Mouse (Mus musculus) heart, adult 8-10 months (tissue): ENCODE measurements around the gene Susd1. TPM values are rescaled to one million over a fixed set of nuclear protein-coding genes. Genes with fewer than 3 reads are reported as not detected.

Experiments
- DNase-seq: peaks from one replicate; pipeline ENCODE4 v3.0.0; 2022; ENCODE audit warnings: low spot score
- total RNA-seq, 4 experiments: library from RNA; stranded (reverse); gene quantifications; 2 replicates each; pipeline ENCODE4 v1.2.4; 2022

The Susd1 gene
- total RNA-seq, 4 experiments from 2014 or later: 0.31 to 2.2 (median 0.83) TPM

- DNase-seq: no peak
Measured at GRCm38 (mm10) chr4:59434039-59434438, 4.4 kb downstream of the Susd1 start.

- no peak for DNase-seq
Measured at GRCm38 (mm10) chr4:59429128-59429527, 9.3 kb downstream of the Susd1 start.

DNA sequence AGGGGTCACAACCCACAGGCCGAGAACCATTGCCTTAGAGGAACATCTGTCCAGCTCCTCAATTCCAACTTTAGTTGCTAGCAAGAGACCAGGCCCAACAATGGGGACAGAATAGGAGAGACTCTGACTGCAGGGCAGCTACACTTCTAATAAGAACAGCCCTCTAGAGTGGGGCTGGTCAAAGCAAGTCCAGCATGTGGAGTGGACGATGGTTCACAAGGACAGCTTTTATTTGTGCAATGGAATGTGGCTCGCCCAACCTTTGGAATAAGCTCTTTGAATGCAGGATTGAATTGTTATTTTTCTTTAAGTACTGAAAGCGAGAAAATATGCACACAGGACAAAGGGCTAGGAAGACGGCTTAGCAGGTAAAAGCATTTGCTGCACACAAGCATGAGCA, 12.0 kb downstream of the Susd1 start:
- DNase-seq: no peak

DNA sequence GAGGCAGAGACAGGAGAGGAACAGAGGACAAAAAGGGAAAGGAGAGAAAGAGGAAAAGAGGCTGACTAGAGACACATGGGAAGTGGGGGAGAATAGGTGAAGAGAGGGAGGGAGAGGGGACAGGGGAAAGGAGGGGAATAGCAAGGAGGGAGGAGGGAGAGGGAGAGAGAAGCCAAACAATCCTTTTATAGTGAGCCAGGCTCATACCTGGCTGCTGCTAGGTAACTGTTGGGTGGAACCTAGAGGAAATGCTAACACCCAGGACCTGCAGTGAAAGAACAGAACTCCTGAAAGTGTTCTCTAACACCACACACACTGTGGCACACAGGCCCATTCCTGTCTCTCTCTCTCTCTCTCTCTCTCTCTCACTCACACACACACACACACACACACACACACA, 15.6 kb downstream of the Susd1 start:
- no peak for DNase-seq

DNA sequence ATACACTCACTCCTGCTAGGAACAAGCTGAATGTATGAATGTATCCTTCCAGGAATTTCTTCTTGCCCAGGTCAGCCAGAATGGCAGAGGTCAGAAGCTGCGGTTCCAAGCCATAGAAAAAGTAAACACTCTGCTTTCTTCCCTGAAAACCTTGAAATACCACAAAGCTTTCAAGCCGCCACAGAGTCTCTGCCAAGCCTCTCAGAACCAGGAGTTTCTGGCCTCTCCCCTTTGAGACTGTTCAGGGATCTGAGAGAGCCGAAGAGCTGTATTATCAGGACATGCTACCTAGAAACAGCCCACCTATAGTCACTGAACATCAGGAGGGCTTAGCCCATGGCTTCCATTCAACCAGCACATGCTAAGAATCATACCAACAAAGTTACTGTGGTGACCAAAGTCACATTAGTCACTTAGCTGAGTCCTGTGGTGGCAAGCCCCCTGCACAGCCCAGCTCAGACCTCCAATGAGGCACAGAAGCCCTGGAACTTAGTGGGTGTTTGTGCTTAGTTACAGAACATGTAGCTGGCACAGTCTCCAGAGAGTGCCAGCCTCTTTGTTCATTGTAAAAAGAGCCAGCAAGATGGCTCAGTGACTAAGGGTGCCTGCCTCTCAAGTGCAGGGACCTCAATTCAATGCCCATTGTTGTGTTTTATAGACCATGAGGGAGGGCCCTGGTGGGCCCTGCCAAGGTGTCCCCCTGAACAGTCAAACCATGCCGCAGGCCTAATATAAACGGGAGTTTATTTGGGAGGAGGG, 16.2 kb downstream of the Susd1 start:
- DNase-seq: no peak

DNA sequence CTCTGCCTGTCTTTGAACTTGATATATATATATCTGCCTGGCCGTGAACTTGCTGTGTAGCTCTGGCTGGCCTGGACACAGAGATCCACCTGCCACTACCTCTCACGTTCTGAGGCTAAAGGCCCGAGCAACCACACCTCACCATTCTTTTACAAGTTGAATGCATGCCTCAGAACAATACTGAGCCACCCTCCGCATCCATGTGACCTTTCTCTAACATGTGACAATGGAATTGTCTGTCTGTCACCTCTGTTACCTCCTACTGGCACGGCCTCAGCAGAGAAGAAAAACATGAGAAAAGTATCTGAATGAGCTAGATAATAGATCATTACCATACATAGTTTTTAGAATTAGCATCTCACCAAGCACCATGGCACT, 17.1 kb downstream of the Susd1 start:
- DNase-seq: no peak

DNA sequence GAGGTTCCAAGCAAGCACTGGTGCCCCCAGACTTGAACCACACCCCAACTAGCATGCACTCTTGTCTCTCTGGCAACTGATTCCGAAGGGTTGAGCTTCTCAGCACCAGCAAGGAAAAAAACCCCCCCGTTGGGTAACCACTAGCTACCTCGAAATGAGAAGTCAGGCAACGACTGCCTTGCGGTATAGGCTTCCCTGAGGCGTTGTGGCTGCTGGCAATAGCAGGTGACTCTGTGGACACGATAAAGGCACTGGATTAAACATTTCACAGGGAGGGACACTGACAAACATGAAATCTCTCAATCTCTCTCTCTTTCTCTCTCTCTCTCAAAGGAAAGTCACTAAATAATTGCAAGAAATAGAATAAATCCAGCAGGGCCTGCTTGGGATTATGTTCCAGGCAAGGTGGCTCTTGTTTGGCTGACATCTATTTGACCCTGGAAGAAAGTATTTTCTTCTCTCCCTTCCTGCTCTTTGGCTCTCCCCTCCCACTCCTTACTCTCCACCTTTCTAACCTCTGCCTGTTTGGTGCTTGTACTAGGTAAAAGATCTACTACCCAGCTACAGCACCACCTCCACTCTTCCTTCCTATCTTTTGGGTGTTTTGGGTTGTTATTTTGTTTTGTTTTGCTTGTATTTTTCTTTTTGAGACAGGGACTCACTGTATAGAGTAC, 17.6 kb downstream of the Susd1 start:
- no peak for DNase-seq

- DNase-seq: peak; percentile 24
Measured at GRCm38 (mm10) chr4:59419211-59419610, 19.2 kb downstream of the Susd1 start.

DNA sequence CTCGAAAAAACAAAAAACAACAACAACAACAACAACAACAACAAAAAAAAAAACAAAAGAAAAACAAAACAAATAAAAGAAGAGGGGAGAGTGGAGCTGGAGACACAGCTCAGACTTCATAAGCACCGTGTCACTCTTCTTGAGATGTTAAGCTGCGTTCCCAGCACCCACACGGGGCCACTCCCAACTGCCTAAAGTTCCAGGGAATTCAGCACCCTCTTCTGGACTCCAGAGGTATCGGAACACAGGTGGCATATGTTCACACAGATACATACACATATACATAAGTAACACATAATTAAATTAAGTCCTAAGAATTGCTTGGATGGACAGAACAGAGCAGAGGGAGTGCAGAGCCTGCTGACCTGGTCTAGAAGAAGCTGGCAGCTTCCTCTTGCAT, 25.0 kb downstream of the Susd1 start:
- DNase-seq: no peak

DNA sequence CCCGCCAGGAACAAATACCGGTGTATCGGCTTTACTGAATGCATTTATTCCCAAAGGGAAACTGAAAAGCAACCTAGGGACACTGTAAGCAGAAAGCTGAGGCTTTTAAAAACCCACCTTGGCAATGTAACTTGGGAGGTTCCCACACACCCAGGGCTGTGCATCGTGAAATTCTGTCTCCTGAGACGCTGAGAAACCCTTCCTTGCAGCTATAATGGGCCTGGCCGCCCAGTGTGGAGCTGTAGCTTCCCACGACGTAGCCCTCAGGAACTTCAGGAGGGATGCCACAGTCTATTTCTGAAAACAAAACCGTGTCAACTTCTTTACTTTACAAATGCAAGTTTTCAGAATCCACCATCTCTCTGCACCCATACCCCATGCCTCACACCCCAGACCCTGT, 27.3 kb downstream of the Susd1 start:
- no peak for DNase-seq

- DNase-seq: no peak
Measured at GRCm38 (mm10) chr4:59407766-59408165, 30.7 kb downstream of the Susd1 start.

- peak; percentile 13 for DNase-seq
Measured at GRCm38 (mm10) chr4:59404375-59404774, 34.1 kb downstream of the Susd1 start.

DNA sequence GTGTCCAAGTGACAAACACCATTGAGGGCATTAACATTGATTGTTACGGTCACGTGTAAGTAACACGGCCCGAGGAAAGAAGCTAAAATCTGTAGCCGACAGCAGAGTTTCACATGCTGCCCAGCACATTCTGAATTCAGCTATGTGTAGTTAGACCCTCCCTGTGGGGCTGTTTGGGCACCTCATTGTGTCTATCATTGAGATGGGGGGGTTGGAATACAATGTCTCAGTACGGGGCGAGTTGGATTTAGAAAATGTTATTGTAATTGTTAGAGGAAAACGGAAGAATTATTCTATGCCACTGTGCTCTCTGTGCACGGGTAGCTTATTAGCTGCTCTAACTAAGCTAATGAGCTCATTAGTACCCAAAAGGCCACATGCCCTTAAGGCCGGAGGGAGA, 37.5 kb downstream of the Susd1 start:
- no peak for DNase-seq

DNA sequence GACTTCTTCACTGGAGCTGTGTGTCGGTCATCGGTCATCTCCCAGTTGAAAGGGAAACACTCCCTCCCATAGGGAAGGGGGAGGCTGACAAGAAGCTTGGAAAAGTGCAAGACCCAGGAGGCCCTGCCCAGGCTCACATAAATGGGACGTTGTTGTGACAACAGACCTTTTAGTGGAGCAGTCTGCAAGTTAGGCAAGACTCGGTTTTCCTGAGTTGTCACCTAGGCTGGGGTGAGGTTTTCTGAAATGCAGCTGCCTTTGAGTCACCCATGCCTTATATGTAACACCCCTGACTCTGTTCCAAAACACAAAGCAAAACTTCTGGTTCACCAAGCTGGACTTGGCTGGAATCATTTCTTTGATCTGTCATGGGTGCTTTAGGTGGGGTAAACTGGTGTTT, 39.1 kb downstream of the Susd1 start:
- no peak for DNase-seq

DNA sequence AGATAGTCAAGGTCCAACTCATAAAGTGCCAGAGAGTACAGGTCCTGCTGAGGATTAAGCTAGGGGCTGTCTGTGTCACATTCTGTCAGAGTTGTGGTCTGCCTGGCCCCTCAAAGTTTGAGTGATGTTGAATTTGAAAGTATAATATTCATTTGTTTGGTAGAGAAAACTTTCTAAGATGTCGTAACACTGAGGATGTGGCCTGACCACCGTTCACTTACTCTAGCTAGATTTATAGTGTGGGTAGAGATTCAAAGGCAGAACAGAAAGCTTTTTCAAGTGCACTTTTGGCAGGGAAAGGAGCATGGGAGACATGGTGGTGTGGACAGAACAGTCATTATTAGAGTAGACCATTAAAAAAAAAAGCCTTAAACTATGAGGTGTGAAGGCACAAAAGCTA, 42.9 kb downstream of the Susd1 start:
- DNase-seq: no peak

GRCm38 (mm10) chr4:59394155-59394554, 44.3 kb downstream of the Susd1 start:
- no peak for DNase-seq

DNA sequence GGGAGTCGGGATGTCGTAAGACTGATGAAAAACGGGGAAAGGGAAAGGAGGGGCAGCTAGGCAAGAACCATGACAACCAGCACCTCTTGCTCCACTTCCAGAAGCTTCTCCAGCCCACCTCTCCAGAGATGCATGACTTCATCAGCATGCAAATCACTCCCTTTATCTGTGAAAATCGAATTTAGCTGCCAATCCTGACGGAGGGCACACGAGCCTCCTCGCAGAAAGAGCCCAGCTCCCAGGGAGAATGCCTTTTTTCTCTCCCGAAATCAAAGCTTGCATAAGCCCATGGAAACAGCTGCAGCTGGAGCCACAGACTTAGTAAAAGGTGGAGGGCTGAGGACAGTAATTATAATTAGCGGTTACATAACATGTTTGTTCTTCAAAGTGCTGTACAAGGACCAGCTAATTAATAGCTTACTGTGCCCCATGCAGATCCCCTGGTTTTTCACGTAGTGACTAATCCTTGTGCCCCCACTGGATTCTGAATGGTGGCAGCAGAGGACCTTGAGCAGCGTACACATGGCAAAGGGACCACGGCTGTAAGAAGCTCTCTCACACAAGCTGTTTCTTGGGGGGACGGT, 49.9 kb downstream of the Susd1 start:
- no peak for DNase-seq

DNA sequence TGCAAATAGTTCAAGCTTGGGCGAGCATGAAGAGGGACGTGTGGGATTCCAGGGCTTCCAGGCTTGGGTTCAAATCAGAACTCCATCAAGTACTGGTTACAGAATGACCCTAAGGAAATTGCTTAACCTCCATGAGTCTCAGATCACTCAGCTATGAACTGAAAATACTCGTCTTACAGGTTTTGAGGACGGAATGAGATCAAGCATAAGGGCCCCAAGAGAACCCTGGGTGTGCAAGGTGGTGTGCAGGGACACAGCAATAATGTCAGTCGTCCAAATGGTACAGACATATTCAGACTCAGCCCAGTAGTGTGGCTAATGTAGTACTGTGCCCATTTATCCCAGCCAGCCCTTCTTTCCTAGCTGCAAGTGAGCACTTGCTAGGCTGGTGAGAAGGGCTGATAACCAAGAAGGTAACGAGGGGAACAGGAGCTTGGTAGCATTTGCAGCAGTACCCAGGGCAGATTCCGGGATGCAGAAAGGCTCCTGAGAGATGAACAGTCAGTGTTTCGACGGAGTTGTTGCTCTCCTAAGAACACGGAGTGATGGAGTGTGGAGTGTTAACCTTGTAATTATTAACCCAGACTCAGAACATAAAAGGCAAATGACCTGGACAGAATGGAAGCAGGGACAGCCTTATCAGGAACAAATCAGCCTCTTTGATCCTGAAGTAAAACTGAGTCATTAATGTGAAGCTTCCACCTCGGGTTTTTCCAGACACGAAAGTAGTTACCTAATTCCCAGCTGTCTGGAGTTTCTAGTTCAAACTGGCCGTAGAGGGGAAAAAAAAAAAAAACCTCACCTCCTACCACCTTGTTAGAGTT, 50.8 kb downstream of the Susd1 start:
- DNase-seq: no peak

DNA sequence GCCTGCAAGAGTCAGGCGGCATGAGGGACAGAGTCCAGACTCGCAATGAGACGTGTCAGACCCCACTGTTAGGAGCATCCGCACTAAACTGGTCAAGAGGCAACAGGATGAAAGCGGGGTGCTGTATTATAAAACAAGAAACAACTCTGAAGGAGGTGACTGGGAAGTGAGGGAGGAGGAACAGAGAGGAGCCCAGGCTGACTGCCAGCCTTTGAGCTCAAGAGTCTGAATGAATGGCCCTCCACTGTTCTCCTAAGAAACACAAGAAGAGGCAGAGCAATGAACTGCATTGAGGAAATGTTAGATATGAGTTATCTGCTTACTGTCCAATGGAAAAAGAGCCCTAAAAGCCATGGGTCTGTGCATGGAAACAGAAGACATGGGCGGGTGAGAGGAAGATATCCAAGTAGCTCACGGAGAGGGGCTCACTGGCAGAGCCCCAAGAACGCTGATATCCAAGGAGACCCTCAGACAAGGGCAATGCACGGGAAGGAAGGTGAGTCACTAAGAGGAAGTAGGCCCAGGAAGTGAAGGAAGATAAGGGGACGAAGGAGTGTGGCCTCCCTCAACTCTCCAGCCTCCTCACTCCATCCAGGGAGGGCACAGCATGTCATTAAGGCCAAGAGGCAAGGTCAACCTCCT, 53.1 kb downstream of the Susd1 start:
- DNase-seq: no peak

DNA sequence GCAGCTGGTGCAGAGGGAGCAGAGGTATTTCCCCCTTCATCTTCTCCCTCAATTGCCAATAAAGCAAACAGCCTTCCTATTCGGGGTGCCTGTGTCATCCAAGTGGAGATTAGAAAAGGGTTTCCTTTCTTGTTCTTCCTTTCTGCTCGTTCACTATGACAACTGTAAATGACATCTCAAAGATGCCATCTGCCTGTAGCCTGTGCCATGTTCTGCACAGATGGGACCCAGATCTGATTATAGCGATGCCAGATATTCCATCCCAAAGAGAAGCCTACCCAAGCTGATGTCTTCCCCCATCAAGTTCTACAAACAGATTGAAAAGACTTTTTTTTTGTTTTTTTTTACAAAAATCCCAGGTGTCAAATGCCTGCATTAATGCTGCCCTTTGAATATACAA, 54.6 kb downstream of the Susd1 start:
- DNase-seq: no peak

DNA sequence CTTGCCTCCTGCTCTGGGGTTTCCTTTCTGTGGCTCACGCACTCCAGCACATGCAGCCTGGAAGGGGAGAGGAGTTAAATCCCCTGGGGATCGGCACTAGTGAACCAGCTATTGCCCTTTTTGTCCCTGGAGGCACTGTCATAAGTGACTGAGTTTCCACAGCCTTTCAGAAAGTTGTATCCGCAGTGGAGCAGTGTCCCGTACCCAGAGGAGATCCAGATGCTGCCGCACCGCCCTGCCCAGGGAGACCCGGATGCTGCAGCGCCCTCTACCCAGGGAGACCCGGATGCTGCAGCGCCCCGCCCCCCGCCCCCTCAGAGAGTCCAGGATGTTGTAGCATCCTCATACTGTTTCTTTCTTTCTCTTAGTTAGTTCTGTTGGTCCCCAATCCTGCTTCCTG, 56.3 kb downstream of the Susd1 start:
- DNase-seq: no peak
